Mouse (Mus musculus) midbrain, embryonic 15.5 days (tissue): ENCODE results near the gene Smim8. TPM values are rescaled to one million over a fixed set of nuclear protein-coding genes. Genes with fewer than 3 reads are reported as not detected.
"Not testable (repeated sequence)": the region's sequence is repeated elsewhere in the genome, so short reads cannot be mapped to it uniquely, and the experiment has no call there.

Source experiments
- ATAC-seq: fragments of 200-750 bp; cut with Nextera tagmentation; replicated peaks from 2 replicates; pipeline ENCODE4 v1.8.0; 2017; ENCODE audit warnings: moderate TSS enrichment
- H3K27ac ChIP-seq: fragments of 300-500 bp; sonication (generic); 2 replicates; pipeline ENCODE4 v1.5.1; 2015; ENCODE audit warnings: mild to moderate bottlenecking, inconsistent platforms
- H3K27me3 ChIP-seq: fragments of 300-500 bp; sonication (generic); replicated peaks from 2 replicates; pipeline ENCODE4 v1.6.1; 2015; ENCODE audit warnings: inconsistent platforms
- H3K36me3 ChIP-seq: fragments of 300-500 bp; sonication (generic); replicated peaks from 2 replicates; pipeline ENCODE4 v1.6.1; 2015; ENCODE audit warnings: inconsistent platforms
- H3K4me1 ChIP-seq: fragments of 300-500 bp; sonication (generic); 2 replicates; pipeline ENCODE4 v1.6.1; 2015; ENCODE audit warnings: inconsistent platforms
- H3K4me2 ChIP-seq: fragments of 300-500 bp; sonication (generic); 2 replicates; pipeline ENCODE4 v1.6.1; 2015; ENCODE audit warnings: inconsistent platforms, mild to moderate bottlenecking, moderate library complexity
- H3K4me3 ChIP-seq: fragments of 300-500 bp; sonication (generic); 2 replicates; pipeline ENCODE4 v1.5.1; 2015; ENCODE audit warnings: mild to moderate bottlenecking, inconsistent platforms
- H3K9ac ChIP-seq: fragments of 300-500 bp; sonication (generic); 2 replicates; pipeline ENCODE4 v1.6.1; 2015; ENCODE audit warnings: mild to moderate bottlenecking, inconsistent platforms
- H3K9me3 ChIP-seq: fragments of 300-500 bp; sonication (generic); 2 replicates; pipeline ENCODE4 v1.6.1; 2016; ENCODE audit warnings: inconsistent platforms
- WGBS: fragments of 180-500 bp; shearing (Covaris S2); methylation state at CpG from one replicate; pipeline ENCODE4 v1.1.7; 2015; ENCODE audit warnings: mixed read lengths; 5-methylcytosine and 5-hydroxymethylcytosine counted together
- polyA plus RNA-seq: library from polyadenylated mRNA; unstranded; fragments of >200 nt; fragmentation: Nextera tagmentation; extraction: Ambion mirVana; gene quantifications from 2 replicates; pipeline ENCODE4 v1.2.1, GENCODE M21; 2015

Gene Smim8
- polyA plus RNA-seq, 1 experiment from 2014 or later, result 39.9 TPM

DNA sequence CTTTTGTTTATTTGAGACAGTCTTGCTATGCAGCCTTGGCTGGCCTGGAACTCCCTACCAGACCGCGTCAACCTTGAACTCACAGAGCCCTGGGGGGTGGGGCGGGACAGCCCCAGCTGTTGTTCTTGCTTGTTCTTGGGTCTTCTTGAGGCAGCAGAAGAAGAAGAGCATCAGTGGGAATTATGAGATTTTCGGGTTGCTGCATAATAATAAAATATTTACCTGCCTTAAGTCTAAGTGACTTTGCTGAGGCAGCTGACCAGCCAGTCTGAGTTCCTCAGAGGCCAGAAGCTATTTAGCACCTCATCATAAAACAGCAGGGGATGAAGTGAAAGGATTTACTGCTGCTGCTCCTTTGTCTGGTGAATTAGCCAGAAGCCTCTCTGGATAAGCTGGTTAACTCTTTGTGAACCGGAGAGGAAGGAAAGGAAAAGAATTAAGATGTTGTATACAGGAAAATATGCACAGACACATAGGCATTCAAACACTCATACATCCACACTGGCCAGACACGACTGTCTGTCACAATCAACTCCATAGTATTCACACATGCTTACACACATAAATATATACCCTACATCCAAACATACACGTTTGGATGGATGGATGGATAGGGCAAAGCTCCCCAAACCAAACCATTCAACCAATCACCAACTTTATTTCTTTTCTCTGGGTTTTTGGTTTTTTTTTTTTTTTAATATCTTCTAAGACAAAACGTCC, 6.4 kb downstream of the Smim8 start:
- H3K4me2 ChIP-seq, result no peak overlapping the region

DNA sequence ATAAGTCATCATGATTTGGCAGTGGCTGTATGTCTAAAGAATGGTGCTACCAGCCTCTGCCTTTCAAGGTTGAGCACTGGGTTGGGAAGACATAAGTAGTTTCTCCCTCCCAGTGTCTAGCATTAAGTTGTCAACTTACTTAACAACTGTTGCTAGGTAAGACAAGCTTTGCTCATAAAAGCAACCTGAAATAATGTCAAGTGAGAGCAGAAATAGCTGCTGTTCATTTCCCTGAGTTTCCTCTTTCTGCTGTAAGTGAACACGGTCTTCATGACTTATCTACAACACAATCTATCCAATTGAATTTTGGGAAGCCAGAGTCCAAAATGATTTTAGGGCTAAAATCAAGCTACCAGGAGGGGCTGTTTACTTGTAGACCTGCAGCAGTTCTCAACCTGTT, 22.1 kb downstream of the Smim8 start, which contains the start of gene Gm136:
Gene Gm136, minus strand, starts transcription at position 101 of the 400 bp plus-strand sequence.
- no peaks in the 10 kb centered on the region for H3K4me1 ChIP-seq
- H3K4me3 ChIP-seq, result no peak within 1 kb of the TSS
- H3K27me3 ChIP-seq, result no peaks in the 10 kb centered on the region; the same call in 1 of the 2 replicates
- H3K27ac ChIP-seq, result no peak within 1 kb of the TSS
- 80% methylated on average over 1 of the region's 1 CpGs for WGBS
- no peaks in the 10 kb centered on the region for H3K36me3 ChIP-seq
- H3K9ac ChIP-seq, result no peak within 1 kb of the TSS
- no peaks in the 10 kb centered on the region for H3K9me3 ChIP-seq
- no peak for ATAC-seq
- no peak within 1 kb of the TSS for H3K4me2 ChIP-seq

More for the DNA sequence above, 6.4 kb downstream of the Smim8 start:
- Histone ChIP-seq H3K4me1 (0 out of 2 replicates have a peak, but pooled peaks cover 3% of the 10 kb centered on the region), H3K4me3 (no peak overlapping the region), H3K36me3 (no peaks in the 10 kb centered on the region), H3K9ac (no peak overlapping the region), H3K9me3 (no peaks in the 10 kb centered on the region), H3K27ac (peak overlapping the region; percentile 48; the same call in 1 of the 2 replicates), H3K27me3 (no peaks in the 10 kb centered on the region)
- peak; percentile 52; the same call in 1 of the 2 replicates for ATAC-seq
- 7% methylated on average over 8 of the region's 8 CpGs for WGBS

DNA sequence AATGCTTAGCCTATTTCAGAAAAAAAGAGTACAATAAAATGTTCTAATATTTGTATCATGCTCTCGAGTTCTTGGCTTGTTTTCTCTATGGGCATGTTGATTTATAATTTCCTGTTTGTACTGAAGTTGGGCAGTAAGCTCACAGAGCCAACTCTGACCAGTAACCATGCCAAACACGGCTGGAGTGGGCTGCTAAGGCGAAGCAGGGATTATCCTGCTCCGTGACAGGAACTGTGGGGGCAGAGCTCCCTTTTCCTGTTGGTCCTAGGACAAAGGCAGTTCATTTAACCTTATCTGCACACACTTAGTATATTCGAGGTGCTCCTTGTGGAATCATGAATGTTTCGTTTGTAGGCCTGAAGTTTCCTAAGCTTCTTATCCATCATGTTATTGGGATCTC, 29.0 kb downstream of the Smim8 start:
- 54% methylated on average over 6 of the region's 6 CpGs for WGBS
- H3K27ac ChIP-seq, result no peak overlapping the region
- no peak for ATAC-seq

DNA sequence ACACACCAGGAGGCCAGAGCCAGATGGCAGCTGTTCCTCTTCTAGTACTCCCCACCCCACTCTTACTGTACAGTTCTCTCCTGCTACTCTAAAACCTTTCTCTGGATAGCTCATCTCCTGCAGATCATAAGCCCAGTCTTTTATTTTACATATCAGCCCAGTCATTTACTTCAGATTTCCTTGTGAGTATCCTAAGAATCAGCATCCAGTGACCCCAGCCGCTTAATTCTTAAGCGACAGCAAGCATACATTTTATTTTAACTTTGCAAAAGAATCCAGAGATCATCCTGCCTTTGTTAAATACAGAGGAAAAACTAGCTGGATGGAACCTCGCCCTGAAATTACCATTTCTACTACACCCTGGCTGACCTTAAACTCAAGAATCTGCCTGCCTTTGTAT, 43.8 kb downstream of the Smim8 start:
- 78% methylated on average over 3 of the region's 3 CpGs for WGBS

More for the DNA sequence above, 29.0 kb downstream of the Smim8 start:
- Histone ChIP-seq H3K9me3 (no peaks in the 10 kb centered on the region), H3K36me3 (no peaks in the 10 kb centered on the region), H3K27me3 (no peaks in the 10 kb centered on the region; the same call in 1 of the 2 replicates), H3K4me3 (no peak overlapping the region), H3K4me1 (no peaks in the 10 kb centered on the region), H3K4me2 (no peak overlapping the region), H3K9ac (no peak overlapping the region)

DNA sequence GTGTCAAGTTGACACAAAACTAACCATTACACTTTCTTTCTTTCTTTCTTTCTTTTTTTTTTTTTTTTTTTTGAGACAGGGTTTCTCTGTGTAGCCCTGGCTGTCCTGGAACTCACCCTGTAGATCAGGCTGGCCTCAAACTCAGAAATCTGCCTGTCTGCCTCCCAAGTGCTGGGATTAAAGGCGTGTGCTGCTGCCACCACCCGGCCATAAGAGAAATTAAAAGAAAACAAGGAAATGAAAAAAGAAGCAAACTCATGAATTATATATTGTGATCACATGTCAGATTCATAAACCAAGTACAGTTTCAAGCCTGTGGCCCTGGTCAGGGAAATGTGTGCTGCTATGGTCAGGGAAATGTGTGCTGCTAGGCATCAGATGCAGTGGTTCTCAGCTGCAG, 44.8 kb downstream of the Smim8 start:
- not testable (repeated sequence) for H3K4me1 ChIP-seq, H3K9me3 ChIP-seq, H3K4me3 ChIP-seq, H3K27ac ChIP-seq, H3K9ac ChIP-seq, H3K4me2 ChIP-seq, H3K36me3 ChIP-seq, ATAC-seq, H3K27me3 ChIP-seq
- 28% methylated on average over 2 of the region's 2 CpGs for WGBS

More for the DNA sequence above, 43.8 kb downstream of the Smim8 start:
- Histone ChIP-seq H3K9me3 (no peaks in the 10 kb centered on the region), H3K27me3 (no peaks in the 10 kb centered on the region), H3K4me1 (peaks cover 8% of the 10 kb centered on the region; the same call in 1 of the 2 replicates), H3K4me3 (no peak overlapping the region), H3K36me3 (no peaks in the 10 kb centered on the region), H3K27ac (no peak overlapping the region), H3K4me2 (no peak overlapping the region), H3K9ac (no peak overlapping the region)
- no peak for ATAC-seq

DNA sequence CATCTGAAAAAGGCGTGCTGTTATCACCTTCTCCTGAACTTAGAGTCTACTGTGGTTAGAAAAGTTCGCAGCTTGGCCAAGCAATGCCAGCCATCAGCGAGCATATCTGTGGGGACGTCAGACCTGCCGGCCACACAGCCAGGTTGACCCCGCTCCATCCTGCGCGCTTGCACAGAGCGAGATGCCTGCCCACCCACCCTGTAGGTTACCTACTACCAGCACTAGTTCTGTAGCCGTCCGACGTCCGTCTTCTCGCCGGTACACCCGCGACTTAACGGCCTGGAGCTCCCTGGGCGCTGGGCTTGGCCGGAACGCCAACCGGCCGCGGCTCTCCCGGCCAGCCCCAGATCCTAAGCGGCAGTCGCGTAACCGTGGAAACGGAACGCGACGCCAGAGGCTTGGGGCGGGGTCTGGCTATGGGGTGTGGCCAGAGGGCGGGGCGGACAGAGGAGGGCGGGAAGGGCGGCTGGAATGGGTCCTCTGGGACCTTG, 48.3 kb downstream of the Smim8 start, which contains the start of gene Cfap206:
Gene Cfap206, minus strand, starts transcription at position 356 of the 491 bp plus-strand sequence.
- under 1% methylated on average over 36 of the region's 38 CpGs for WGBS
- Histone ChIP-seq H3K27me3 (no peaks in the 10 kb centered on the region), H3K9me3 (no peaks in the 10 kb centered on the region), H3K36me3 (no peaks in the 10 kb centered on the region), H3K4me1 (peaks cover 8% of the 10 kb centered on the region; the same call in 1 of the 2 replicates), H3K27ac (no peak within 1 kb of the TSS), H3K9ac (peak within 1 kb of the TSS; percentile 50), H3K4me3 (peak within 1 kb of the TSS; percentile 56), H3K4me2 (peak within 1 kb of the TSS; percentile 94)
- ATAC-seq, result peak; percentile 95

DNA sequence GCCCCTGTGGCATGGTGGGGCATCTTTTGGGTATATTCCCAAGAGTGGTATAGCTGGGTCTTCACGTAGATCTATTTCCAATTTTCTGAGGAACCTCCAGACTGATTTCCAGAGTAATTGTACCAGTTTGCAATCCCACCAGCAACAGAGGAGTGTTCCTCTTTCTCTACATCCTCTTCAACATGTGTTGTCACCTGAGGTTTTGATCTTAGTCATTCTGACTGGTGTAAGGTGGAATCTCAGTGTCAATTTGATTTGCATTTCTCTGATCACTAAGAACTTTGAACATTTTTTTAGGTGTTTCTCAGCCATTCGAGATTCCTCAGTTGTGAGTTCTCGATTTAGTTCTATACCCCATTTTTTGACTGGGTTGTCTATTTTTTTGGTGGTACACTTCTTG, 52.5 kb downstream of the Smim8 start:
- not testable (repeated sequence) for H3K9ac ChIP-seq, H3K27me3 ChIP-seq, H3K4me2 ChIP-seq, H3K4me3 ChIP-seq, H3K9me3 ChIP-seq, H3K4me1 ChIP-seq, H3K36me3 ChIP-seq, ATAC-seq, H3K27ac ChIP-seq
- 89% methylated on average over 3 of the region's 3 CpGs for WGBS

DNA sequence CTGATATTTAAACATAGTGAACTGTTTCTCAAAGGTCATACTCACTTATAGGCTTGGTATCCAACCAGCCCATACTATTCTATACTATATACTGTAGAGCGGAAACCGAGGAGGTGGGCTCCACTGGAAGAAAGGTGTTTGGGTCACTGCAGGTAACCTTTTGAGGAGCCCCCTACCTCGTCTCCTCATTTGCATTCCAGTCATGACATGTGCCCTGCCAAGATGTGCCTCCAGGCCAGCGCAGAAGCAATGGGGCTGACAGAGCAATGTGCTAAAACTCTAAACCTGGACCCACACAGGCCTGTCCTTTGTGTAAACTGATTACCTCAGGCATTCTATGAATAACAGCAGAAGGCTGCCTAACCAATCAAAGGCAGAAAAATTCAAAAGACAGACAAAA, 53.9 kb downstream of the Smim8 start:
- ATAC-seq, result no peak
- Histone ChIP-seq H3K4me3 (no peak overlapping the region), H3K9me3 (no peaks in the 10 kb centered on the region), H3K4me2 (no peak overlapping the region), H3K4me1 (no peaks in the 10 kb centered on the region), H3K27me3 (no peaks in the 10 kb centered on the region), H3K9ac (no peak overlapping the region), H3K27ac (no peak overlapping the region), H3K36me3 (no peaks in the 10 kb centered on the region)
- 57% methylated on average over 4 of the region's 4 CpGs for WGBS

DNA sequence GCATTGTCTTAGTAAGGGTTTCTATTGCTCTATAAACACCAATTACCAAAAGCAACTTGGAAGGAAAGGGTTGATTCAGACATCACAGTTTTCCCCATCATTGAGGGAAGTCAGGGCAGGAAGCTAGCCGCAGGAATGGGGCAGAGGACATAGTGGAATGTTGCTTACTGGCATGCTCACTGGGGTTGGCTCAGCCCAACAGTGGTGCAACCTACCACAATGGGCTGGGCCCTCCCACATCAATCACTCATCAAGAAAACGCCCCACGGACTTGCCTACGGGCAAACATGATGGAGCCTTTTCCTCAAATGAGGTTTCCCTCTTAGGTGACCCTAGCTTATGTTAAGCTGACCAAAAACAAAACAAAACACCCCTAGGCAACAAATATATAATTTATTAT, 55.0 kb downstream of the Smim8 start:
- Histone ChIP-seq H3K27ac (no peak overlapping the region), H3K27me3 (no peaks in the 10 kb centered on the region), H3K4me3 (no peak overlapping the region), H3K9me3 (no peaks in the 10 kb centered on the region), H3K4me1 (no peaks in the 10 kb centered on the region), H3K36me3 (no peaks in the 10 kb centered on the region), H3K4me2 (no peak overlapping the region), H3K9ac (no peak overlapping the region)
- 76% methylated on average over 4 of the region's 4 CpGs for WGBS
- ATAC-seq, result no peak

DNA sequence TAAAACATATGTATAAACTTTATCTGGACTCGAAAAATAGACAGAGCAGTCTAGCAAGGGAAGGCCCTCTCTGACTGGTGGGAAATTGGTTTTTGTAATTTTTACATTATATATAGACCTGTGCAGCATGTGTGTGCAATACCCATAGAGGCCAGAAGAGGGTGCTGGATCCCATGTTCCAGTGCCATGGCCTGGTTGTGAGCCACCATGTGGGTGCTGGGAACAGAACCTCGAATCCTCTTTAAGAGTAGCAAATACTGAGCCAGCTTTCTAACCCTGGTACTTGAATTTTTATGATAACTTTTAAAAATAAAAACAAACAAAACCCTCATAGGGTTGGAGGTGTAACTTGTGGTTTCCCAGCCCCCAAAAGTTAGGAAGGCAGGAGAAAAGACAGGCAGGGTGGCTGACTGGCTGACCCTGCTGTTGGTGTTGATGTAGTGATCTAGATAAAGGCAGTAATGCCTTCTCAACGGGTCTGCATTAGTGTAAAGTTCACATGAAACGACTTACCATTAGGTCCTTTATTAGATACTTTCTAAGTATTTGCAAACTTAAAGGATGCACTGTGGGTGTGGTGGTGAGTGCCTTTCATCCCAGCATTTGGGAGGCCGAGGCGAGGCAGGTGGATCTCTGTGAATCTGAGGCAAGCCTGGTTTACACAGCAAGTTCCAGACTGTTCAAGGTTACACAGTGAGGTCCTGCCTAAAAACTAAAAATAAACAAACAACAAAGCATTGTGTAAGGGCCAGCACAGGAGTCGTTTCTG, 57.9 kb downstream of the Smim8 start:
- Histone ChIP-seq H3K27ac (no peak overlapping the region), H3K4me1 (no peaks in the 10 kb centered on the region), H3K9me3 (no peaks in the 10 kb centered on the region), H3K9ac (no peak overlapping the region), H3K27me3 (no peaks in the 10 kb centered on the region), H3K36me3 (no peaks in the 10 kb centered on the region), H3K4me3 (no peak overlapping the region), H3K4me2 (no peak overlapping the region)
- ATAC-seq, result no peak
- 91% methylated on average over 7 of the region's 7 CpGs for WGBS

DNA sequence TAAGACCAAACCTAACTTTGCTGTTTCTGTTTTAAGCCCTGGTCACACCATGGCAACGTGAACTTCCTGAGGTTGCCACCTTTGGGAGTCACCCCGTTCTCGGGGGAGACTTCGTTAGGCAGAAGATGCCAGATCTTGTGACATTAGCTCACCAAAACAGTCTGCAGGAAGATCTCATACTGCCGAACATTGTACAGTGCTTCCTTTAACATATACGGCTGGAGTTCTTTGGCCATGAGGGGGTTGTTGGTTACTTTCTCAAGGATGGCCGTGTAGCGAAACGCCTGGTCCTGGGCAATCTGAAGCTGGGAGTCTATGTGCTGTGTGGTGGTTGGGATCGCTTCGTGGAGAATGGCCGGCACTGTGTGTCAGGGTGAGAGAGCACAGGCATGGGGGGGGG, 58.8 kb downstream of the Smim8 start:
- Histone ChIP-seq H3K27me3 (no peaks in the 10 kb centered on the region), H3K27ac (no peak overlapping the region), H3K4me3 (no peak overlapping the region), H3K4me2 (no peak overlapping the region), H3K4me1 (no peaks in the 10 kb centered on the region), H3K9ac (no peak overlapping the region), H3K9me3 (no peaks in the 10 kb centered on the region), H3K36me3 (no peaks in the 10 kb centered on the region)
- ATAC-seq, result no peak
- WGBS, result 96% methylated on average over 12 of the region's 12 CpGs
